Mouse (Mus musculus): ENCODE results near the gene Slco3a1.

Slco3a1 gene

DNA sequence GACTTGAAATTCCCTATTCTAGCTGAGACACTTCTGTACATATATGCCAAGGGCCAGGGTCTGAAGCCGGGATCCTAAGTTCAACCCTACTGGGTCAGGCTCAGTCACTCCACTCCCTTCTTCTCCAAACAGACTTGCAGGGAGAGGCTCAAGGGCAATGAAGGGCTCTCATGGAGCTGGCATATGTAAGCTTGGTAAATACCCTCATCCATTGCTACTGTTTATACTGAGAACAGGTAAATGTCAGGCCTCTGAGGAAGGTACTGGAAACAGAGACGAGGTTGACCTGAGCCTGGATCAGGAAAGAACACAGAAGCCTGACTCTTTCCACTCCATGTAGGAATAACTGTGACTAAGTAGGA lies 70.6 kb downstream of the Slco3a1 start:
- DNase-seq = no peak

DNA sequence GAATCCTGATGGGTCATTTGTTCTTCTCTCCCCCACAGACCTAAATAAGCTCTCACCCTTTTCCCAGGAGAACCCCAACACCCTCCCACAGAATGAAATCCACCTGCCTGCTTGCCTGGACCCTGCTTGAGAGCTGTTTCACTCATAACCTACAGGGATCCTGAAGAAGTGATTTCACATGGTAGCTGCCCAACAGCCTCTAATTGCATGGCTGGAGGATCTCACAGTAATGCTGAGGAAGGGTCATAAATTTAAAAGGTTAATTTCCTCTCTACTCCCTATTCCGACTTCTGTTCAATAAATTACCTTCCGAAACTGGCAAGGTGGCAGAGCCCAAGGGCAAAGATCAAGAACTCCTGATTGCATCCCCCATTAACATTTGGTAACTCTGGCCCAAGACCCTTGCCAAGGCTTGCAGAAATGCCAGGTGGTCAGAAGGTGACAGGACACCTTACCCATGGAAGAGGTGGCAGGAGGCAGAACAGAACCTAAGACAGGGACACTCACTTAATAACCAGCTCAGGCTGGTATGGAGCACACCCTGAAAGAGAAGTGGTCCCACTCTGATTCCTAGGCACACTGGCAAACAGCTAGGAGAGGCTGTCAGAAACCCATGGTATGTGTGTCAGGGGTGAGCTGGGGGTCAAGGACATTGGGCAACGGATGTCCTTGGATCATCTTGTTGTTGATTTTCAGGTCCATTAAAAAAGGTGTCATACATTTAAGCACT lies 71.1 kb downstream of the Slco3a1 start:
- DNase-seq = no peak

DNA sequence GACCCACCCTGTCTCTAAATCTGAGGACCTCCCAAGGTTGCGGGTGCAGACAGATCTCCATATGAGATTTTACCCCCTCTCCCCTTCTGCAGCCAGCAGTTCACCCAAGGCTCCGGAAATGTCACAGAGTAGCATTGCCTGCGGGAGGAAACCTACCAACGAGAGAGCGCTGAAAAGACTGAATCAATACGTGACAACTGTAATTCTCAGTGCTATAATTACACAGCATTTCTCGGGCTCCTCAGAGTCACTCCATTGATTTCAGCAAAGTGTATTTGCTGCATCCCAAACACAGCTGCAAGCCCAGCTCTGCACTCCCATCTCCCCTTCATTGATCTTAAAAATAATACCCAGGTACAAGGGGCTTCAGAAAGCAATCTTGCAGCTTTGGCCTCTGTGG lies 82.8 kb downstream of the Slco3a1 start:
- no peak for DNase-seq

DNA sequence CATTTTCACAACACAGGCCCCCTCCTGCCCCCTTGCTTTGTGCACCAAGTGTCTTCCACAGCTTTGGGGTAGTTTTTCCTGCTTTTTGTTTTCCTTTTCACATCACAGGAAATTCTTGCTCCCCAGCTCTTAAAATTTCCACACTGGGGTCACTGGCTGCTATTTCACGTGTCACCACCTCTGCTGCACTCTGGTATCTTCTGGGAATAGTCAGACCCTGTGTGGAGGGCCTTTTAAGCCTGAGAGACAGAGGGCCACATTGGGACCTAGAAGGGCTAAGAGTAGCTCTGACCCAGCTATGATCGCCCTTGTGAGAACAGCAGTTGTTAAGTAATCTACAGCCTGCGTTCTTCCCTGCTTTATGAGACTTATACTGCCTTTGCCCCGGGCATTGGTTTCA lies 87.7 kb downstream of the Slco3a1 start:
- DNase-seq = no peak

DNA sequence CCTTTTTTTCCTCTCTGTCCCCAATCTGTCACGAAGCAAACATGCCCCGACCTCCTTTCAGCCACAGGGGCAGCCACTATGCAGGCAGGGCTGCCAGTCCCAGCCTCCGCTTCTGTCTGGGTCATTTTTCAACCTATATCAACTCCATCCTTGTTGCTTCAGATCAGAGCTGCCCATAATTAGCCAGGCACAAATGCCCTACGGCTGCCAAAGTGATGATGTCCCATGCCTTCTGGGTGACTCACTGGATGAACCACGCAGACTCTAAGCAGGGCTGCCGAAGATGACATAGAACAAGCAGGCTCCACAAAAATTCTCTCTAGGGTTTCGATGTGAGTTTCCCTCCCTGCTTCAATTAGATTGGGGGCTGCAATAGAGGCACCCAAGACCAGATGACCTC lies 89.9 kb downstream of the Slco3a1 start:
- no peak for DNase-seq

DNA sequence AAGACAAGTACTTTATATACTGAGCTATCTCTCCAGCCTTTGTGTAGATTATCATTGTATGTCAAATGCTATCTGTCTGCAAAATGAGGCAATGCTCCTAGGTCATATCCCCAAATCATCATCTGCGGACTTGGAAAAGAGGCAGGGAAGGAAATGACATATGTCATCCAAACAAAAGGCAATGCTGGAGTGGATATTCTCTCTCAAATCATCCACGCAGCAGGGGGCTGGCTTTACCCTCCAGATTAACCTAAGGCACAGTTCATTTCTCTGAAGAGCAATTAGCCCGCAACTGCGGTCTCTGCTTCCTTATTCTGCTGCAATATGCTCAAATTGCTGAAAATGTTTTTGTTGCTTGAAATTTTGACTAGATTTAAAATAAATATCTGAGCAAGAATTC lies 92.1 kb downstream of the Slco3a1 start:
- no peak for DNase-seq

DNA sequence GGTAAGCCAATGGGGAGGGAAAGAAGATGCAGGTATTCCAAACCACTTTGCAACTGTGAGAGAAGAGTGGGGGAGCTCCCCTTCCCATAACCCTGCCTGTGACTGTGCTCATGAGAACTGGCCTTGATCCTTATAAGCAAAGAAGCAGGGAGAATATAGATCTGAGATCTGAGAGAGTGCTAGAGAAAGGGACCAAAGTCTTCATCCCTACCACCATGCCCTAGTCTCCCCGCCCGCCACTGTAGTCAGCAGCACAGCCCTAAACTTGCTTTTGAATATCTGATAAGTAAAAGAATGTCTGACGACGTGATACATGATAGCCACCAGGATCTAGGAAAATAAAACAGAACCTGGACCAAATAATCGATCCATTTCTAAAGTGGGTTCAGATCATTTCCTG lies 92.8 kb downstream of the Slco3a1 start:
- no peak for DNase-seq

DNA sequence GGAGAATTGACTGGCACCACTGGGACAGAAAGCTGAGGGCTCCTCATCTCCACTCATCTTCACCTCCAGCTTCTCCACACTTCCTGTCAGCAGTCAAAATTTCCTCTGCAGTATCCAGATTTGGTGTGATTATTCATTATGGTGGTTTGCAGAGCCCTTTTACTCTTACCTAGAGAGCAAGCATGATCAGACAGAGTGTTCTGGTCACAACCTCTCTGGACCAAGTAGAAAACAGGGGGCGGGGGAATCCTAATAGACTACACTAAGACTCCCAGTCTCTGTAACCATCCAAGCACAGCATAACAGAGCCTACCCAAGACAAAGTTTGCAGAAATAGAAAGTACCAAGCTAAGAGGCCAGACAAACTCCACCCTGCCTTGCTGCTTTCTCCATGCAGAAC lies 93.4 kb downstream of the Slco3a1 start:
- DNase-seq = no peak

DNA sequence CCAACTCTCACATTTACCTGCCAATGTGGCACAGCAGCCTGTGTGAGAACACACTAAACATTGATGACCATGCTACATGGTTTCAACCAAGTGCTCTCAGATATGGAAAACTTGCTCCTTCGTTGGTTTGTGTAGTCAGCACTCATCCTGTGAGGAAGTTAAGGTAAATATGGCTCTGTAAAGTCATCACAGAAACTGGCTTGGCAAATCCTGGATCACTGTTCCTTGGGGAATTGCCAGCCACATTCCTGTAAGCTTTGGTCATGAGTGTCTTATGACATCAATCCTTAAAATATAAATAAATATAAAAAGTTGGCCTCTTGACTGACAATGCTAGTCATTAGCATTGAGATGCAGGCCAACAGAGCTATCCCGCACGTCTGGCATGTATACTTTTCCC lies 94.8 kb downstream of the Slco3a1 start:
- DNase-seq = no peak

DNA sequence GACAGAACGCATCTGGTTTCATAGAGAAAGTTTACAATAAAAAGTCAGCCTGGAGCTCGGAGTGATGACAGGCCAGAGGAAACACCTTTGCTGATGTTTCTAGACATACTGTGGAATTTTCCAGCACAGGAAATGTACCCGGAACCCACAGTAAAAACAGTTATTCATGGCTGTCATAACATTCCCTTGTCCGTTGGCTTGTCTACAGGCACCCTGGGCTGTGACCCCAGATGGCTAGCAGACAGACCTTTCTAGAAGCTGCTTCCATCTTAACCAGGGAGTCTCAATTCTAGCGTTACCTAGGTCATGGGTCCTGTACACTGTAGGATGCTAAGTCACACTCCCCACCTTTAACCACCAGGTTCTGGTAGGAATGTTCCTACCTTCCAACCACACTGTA lies 95.3 kb downstream of the Slco3a1 start:
- DNase-seq = no peak

DNA sequence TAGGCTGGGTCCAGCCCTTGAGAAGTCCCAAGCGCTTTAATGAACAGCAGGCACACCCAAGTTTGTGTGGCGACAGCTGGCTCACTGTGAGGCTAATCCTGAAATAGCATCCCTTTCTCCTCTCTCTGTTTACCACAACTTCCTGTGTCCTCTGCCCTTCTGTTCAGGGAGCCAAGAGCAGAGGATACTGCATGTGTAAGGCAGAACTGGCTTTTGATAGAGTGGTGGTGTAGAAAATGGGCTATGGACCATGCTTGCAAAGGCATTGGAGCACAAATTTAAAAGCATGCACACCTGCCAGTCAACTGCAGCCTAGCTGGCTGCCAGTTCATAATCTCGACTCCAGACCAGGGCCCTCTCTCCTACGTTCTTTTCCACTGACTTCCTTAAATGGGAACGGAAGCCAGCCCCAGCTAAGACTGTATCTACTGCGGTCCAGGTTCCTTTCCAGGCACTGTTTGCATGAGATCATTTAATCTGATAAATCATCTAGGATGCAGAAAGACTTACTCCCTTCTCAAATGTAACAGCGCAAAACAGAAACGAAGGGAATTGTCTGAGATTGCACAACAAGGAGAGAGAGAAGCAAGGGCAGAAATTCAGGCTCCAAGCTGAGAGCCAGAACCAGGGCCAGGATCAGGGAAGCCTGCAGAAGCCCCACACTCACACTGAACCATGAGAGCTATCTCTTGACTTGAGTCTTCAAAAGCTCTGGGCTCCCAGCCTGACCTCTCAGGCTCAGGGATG lies 95.9 kb downstream of the Slco3a1 start:
- no peak for DNase-seq

DNA sequence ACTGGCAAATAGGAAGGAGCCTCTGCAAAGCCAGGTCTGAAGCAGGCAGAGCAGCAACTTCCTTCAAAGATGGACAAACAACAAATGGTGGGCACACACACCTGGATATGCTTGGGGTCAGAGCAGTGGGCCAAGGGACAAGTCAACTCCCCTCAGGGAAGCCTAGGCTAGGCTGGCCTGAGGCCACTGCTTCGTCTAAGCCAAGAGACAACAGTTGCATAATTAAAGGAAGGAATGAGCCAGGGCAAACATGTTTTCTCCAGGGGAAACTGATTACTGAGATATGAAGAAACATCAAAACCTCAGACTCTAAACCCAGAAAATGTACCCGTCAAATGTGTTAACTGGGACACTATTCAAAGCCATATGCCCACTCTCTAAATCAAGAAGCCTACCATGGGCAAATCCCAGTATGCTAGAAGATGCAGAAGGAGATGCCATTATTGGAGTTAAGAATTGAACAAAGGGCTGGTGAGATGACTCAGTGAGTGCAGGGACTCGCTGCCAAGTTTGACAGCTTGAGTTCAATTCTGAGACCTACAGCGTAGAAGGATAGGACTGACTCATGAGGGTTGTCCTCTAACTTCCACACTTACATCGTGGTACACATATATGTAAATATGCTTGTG lies 97.1 kb downstream of the Slco3a1 start:
- peak; percentile 54 for DNase-seq

DNA sequence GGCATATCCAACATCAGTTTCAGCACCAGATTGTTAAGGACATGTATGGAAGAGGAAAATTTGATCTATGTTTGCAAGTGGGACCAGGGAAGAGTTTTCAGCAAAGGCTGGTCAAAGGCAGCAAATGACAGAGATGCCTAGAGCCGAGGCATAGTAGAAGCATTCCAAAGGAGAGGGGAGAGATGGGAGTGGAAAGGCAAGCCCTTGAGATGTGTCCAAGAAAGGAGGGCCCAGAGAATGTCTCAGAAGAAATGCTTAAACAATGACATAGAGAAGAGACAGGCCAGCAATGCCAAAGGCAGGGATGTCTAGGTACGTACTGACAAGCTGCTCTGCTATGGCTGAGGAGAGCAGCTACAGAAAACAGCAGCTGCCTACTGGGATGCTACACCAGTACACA lies 97.8 kb downstream of the Slco3a1 start:
- no peak for DNase-seq

DNA sequence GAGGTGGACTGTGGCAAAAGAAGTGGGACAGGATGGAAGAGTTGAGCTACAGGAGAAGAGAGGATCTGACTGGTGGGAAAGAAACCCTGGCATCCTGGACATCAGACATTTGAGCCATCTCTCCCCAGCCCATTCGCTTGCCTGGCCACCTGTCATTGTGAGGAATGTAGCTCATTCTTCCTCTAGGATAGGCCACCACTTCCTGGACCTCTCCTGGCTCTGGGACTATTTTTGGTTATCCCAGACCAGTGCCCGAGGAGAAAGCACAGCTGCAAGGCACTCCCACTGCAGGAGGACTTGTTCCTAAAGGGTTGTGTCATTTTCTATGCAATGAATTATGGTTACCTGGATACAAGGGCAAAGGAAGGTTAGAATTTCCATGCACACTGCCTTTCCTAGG lies 103.5 kb downstream of the Slco3a1 start:
- DNase-seq = no peak

DNA sequence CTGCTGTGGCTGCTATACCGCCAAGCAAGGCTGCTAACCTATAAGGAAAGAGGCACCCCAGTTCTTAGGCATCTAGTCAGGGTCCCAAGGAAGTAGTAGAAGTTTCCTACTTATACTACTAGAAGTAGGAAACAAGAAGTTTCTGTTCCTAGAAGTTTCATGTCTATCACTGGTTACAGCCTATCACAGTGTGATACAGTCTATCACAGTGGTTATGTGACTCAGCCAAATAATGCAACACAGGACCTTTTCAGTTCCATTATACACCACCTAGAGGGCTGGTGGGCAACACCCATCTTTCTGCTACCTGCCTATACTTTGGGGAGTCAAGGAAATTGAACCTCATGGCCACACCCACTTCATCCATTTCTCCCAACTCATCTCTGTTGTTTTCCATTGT lies 104.8 kb downstream of the Slco3a1 start:
- no peak for DNase-seq

DNA sequence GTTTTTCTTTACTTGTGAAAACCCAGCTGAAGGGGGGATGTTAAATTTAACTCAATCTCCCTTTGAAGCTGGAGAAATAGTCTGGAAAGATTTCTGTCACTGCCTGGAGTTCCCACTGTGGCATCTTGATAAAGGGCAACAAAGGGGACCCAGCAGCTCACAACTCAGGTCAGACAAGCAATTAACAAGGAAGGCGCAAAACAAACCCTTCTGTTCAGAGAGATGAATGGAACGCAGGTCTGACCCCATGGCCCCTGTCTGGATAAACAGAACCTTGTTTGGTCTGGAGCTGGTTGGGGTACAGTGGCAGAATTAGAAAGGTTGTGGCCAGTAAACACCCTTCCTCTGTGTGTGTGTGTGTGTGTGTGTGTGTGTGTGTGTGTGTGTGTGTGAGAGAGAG lies 106.8 kb downstream of the Slco3a1 start:
- no peak for DNase-seq

DNA sequence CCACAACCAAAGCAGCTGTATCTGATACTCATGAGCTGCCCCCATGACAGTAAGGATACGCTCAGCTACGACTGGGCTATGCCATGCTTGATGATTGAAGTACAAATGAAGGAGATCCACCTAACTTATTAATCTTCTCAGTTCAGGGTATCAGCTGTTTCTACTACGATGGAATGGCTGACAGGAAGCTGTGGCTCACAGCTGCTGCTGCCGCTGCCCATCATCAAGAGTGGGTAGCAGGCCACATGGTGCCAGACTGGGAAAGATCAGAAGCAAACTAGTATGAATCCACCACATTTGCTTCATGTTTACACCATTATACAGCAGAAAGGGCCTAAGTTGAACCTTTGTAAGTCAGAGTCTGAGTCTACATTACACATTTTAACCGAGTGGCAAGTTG lies 109.4 kb downstream of the Slco3a1 start:
- DNase-seq = no peak

DNA sequence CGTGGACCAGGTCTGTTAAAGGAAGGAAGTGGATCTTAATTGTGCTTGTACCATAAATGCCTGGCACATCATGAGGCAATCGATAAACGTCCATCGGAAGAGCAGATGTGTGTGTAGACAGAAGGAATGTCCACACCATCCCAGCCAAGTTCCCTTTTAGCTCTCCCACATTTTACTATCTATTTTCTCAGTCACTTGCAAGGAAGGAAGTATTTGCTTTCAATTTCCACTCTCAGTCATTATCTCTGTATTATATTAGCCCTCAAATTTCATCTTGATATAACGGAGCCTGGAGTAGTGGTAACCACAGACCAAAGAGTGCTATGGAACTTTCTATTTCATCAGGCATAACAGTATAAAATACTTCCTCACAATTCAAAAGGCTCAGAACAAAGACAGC lies 112.2 kb downstream of the Slco3a1 start:
- no peak for DNase-seq

DNA sequence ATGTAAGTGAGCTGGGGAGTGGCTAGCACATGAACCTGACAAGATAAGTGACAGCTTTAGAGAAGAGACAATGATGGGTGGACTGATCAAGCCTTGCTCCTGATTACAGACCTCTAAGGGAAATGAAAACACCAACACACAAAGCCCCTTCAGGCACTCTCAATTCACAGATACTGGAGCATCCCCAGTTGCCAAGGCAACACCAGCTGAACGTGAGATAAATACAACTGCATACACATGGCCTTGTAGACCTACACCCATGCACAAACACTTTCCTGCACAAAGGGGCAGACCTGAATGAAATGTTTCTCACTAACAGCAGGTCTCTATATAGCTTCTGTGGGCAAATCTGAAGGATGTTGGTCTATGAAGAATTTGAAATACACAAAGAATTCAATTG lies 117.0 kb downstream of the Slco3a1 start:
- no peak for DNase-seq

DNA sequence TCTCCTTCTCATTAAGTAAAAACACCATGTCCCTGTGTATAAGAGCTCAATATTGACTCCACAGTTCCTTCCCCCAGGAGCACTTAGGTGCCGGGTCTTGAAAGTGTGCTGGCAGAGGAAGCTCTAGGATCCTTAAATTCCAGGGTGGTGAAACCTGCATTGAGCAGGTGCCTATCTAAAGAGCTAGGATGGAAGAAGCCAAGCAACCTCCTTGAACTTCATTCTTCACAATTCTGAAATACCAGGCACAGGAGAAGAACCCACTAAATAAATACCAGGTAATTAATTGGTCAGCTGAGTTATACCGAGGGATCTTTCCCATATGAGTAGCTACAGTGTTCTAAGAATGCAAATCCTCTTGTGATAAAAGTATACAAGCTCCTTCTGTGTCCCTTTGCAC lies 117.9 kb downstream of the Slco3a1 start:
- DNase-seq = no peak

DNA sequence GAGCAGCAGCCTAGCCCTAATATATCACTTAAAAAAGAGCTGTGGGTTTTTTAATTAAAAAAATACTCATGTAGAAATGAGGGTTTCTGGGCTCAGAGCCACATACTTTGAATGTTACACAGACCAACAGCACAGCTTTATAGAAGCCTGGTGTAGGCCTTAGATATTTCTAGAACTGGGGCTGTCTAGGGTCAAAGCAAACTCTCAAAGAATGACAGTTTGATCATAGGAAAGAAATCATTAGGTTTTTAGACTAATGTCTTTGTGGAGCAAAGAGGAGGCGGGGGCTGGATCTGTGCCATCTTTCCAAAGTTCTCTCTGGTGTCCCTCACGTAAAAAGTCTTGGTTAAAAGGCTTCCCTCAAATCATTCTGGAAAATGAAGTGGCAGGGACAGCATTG lies 121.6 kb downstream of the Slco3a1 start:
- no peak for DNase-seq

DNA sequence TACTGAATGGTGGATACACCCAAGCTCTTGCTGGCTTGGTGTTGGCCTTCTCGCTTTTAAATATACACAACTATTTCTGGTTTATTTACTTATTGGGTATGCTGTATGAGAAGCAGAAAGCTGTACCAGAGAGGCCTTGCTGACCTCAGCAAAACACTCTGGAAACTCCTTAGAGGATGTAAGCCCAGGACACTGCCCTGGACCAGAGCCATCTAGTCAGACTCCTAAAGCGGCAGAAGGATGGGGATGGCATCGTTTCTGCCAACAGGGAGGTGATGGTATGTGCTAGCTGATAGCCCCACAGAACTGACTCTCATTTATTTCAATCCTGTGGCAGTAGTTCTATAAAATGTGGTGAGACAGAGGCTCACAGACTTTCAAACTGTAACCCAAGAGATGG lies 125.3 kb downstream of the Slco3a1 start:
- no peak for DNase-seq

DNA sequence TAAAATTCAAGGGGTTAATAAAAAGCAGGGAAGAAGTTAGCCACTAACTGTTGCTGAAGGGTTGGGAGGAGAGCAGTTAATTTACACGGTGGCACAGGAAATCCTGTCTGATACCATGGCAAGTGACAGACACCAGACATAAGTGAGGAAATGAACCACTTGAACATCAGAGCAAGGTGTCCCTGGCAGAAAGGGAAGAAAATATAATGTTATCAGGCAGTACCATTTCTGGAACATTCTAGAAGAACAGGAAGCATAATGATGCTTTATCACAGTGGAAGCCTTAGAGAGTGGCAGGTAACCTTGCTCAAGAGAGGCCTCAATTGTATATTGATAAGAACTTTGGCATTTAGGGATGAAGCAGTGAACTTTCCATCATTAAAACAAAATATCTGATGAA lies 127.4 kb downstream of the Slco3a1 start:
- no peak for DNase-seq

DNA sequence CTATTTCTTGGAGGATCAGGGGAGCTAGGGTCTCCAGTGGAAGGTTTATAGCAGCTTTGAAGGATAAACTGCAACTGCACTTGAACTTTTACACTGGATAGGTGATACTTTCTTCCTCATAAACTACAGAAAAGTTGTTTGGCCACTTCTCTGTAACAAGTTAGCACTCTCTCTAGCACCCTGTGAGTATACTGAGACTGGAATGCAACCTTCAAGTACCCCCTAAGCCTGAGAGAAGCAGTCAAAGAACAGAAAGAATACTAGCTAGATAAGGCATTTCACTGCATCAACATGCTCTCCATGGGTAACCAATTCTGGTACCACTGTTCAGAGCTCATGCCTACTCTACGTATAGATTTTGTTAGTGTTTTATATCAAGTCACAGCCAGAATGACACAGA lies 128.6 kb downstream of the Slco3a1 start:
- DNase-seq = no peak
